Mouse (Mus musculus) T-cell, adult 2 months (primary cell): ENCODE data around the gene Hes6.

Source experiments
- DNase-seq: peaks from one replicate; pipeline ENCODE4 v3.0.0; 2022; ENCODE audit warnings: low spot score

The Hes6 gene

GRCm38 (mm10) chr1:91405406-91406169 is 8.2 kb downstream of the Hes6 start:
- DNase-seq: peak; percentile 19

- no peak for DNase-seq
These were observed 8.9 kb downstream of the Hes6 start for GRCm38 (mm10) chr1:91404976-91405375.

GRCm38 (mm10) chr1:91398260-91399062 is 15.4 kb downstream of the Hes6 start, which contains the start of gene Ilkap:
Gene Ilkap, minus strand, starts transcription at chr1:91398815.
- DNase-seq: peak; percentile 79

GRCm38 (mm10) chr1:91397927-91398259 is 15.9 kb downstream of the Hes6 start:
- no peak for DNase-seq

GRCm38 (mm10) chr1:91390369-91390768 is 23.5 kb downstream of the Hes6 start:
- DNase-seq: no peak

GRCm38 (mm10) chr1:91381091-91381471 is 32.8 kb downstream of the Hes6 start:
- DNase-seq: no peak

GRCm38 (mm10) chr1:91380453-91381090 is 33.3 kb downstream of the Hes6 start:
- DNase-seq: peak; percentile 58

- DNase-seq: no peak
These were observed 40.4 kb downstream of the Hes6 start for GRCm38 (mm10) chr1:91373414-91373835.

GRCm38 (mm10) chr1:91370055-91370454 is 43.8 kb downstream of the Hes6 start:
- no peak for DNase-seq

GRCm38 (mm10) chr1:91369408-91369807 is 44.4 kb downstream of the Hes6 start:
- no peak for DNase-seq

GRCm38 (mm10) chr1:91367295-91367694 is 46.5 kb downstream of the Hes6 start:
- DNase-seq: no peak

- peak; percentile 72 for DNase-seq
These were observed 47.4 kb downstream of the Hes6 start, which contains the start of gene Erfe for GRCm38 (mm10) chr1:91366215-91367108. Gene Erfe, plus strand, starts transcription at chr1:91366430.

- DNase-seq: no peak
These were observed 48.0 kb downstream of the Hes6 start for GRCm38 (mm10) chr1:91365816-91366214.

- DNase-seq: no peak
These were observed 48.8 kb downstream of the Hes6 start for GRCm38 (mm10) chr1:91364822-91365644.

GRCm38 (mm10) chr1:91362113-91362512 is 51.7 kb downstream of the Hes6 start:
- DNase-seq: no peak
